Mouse (Mus musculus) stomach, postnatal 0 days (tissue): ENCODE data around the gene Taar7b. TPM values are rescaled to one million over a fixed set of nuclear protein-coding genes. Genes with fewer than 3 reads are reported as not detected.

Experiments used
- ATAC-seq: fragments of 200-750 bp; cut with Nextera tagmentation; 2 replicates; pipeline ENCODE4 v1.8.0; 2017; ENCODE audit not compliant: low FRiP score, low TSS enrichment
- DNase-seq: peaks from one replicate; pipeline ENCODE4 v3.0.0-alpha.2; 2016; ENCODE audit warnings: low spot score
- H3K27ac ChIP-seq: fragments of 300-500 bp; sonication (generic); replicated peaks from 2 replicates; pipeline ENCODE4 v1.5.1; 2014; ENCODE audit warnings: mild to moderate bottlenecking, control low read depth
- H3K27me3 ChIP-seq: fragments of 300-500 bp; sonication (generic); 2 replicates; pipeline ENCODE4 v1.6.1; 2014; ENCODE audit warnings: low read length; ENCODE audit not compliant: control insufficient read depth, insufficient read depth
- H3K36me3 ChIP-seq: fragments of 300-500 bp; sonication (generic); 2 replicates; pipeline ENCODE4 v1.6.1; 2014; ENCODE audit warnings: low read length, mixed read lengths; ENCODE audit not compliant: control insufficient read depth, insufficient read depth
- H3K4me1 ChIP-seq: fragments of 300-500 bp; sonication (generic); replicated peaks from 2 replicates; pipeline ENCODE4 v1.6.1; 2014; ENCODE audit warnings: antibody characterized with exemption; ENCODE audit not compliant: control insufficient read depth, insufficient read depth
- H3K4me2 ChIP-seq: fragments of 300-500 bp; sonication (generic); replicated peaks from 2 replicates; pipeline ENCODE4 v1.6.1; 2014; ENCODE audit warnings: low read depth, mild to moderate bottlenecking, control low read depth, moderate library complexity
- H3K4me3 ChIP-seq: fragments of 300-500 bp; sonication (generic); 2 replicates; pipeline ENCODE4 v1.5.1; 2014; ENCODE audit warnings: low read depth, low read length, control low read depth
- H3K9ac ChIP-seq: fragments of 300-500 bp; sonication (generic); 2 replicates; pipeline ENCODE4 v1.6.1; 2014; ENCODE audit warnings: mild to moderate bottlenecking, low read length, control low read depth, mixed read lengths
- H3K9me3 ChIP-seq: fragments of 300-500 bp; sonication (generic); 2 replicates; pipeline ENCODE4 v1.6.1; 2016; ENCODE audit warnings: low read length; ENCODE audit not compliant: control insufficient read depth
- CTCF ChIP-seq: IDR thresholded peaks from 2 replicates; pipeline ENCODE4 v1.5.1; 2016; ENCODE audit warnings: antibody characterized with exemption, low read depth, mild to moderate bottlenecking, moderate library complexity
- EP300 ChIP-seq: optimal IDR thresholded peaks from 2 replicates; pipeline ENCODE3; 2016; ENCODE audit warnings: antibody characterized with exemption
- WGBS: fragments of 180-500 bp; shearing (Covaris S2); extraction: QIAGEN DNeasy Blood & Tissue Kit; methylation state at CpG from one replicate; pipeline ENCODE4 v1.1.7; 2014; 5-methylcytosine and 5-hydroxymethylcytosine counted together
- polyA plus RNA-seq: library from polyadenylated mRNA; unstranded; fragments of >200 nt; fragmentation: Nextera tagmentation; extraction: Ambion mirVana; gene quantifications from 2 replicates; pipeline ENCODE4 v1.2.1, GENCODE M21; 2015

Gene Taar7b
- polyA plus RNA-seq, 1 experiment from 2014 or later = not detected

GRCm38 (mm10) chr10:23970656-23971165 lies 29.0 kb upstream of the Taar7b start, which contains the start of gene Taar5:
Gene Taar5 (plus strand): TSS chr10:23970706.
- no peak for TF ChIP-seq EP300
- no peak for TF ChIP-seq CTCF
- WGBS = 87% methylated on average over 11 of the region's 11 CpGs
- H3K4me1 ChIP-seq = no peaks in the 10 kb centered on the region

GRCm38 (mm10) chr10:23971256-23971655 lies 28.5 kb upstream of the Taar7b start:
- no peak overlapping the region for H3K4me2 ChIP-seq
- H3K9me3 ChIP-seq = no peaks in the 10 kb centered on the region
- 83% methylated on average over 5 of the region's 5 CpGs for WGBS
- no peak for DNase-seq
- no peaks in the 10 kb centered on the region for H3K4me1 ChIP-seq
- H3K4me3 ChIP-seq = no peak overlapping the region
- no peak overlapping the region for H3K9ac ChIP-seq
- ATAC-seq = no peak
- TF ChIP-seq EP300 (no peak), CTCF (no peak)
- H3K27ac ChIP-seq = no peak overlapping the region
- no peaks in the 10 kb centered on the region for H3K27me3 ChIP-seq
- H3K36me3 ChIP-seq = no peaks in the 10 kb centered on the region

More at GRCm38 (mm10) chr10:23970656-23971165, 29.0 kb upstream of the Taar7b start, which contains the start of gene Taar5:
- Histone ChIP-seq H3K9ac (no peak within 1 kb of the TSS), H3K36me3 (no peaks in the 10 kb centered on the region), H3K27me3 (no peaks in the 10 kb centered on the region), H3K9me3 (no peaks in the 10 kb centered on the region), H3K27ac (no peak within 1 kb of the TSS), H3K4me3 (no peak within 1 kb of the TSS), H3K4me2 (no peak within 1 kb of the TSS)
- no peak for DNase-seq
- ATAC-seq = no peak

DNA sequence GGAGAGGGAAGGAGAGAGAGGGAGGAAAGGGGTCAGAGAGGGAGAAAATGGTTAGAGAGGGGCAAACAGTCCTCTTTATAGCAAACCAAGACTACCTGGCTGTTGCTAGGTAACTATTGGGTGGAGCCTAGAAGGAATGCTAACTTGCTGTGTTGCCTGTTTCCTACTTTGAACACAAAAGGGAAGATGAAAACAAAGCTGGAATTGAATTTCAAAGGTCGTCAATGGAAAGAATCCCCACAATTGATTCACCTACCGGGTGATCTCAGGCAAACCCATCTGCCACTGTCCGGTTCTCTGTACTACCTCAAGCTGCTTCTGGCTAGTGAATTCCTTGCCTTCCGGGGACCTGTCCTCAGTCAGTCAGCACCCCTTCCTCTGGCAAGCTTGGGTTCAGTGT lies 21.8 kb upstream of the Taar7b start:
- WGBS = 50% methylated on average over 4 of the region's 4 CpGs
- no peaks in the 10 kb centered on the region for H3K9me3 ChIP-seq
- H3K4me2 ChIP-seq = no peak overlapping the region
- no peaks in the 10 kb centered on the region for H3K27me3 ChIP-seq
- H3K4me1 ChIP-seq = no peaks in the 10 kb centered on the region
- DNase-seq (no peak), ATAC-seq (no peak)
- no peaks in the 10 kb centered on the region for H3K36me3 ChIP-seq
- no peak overlapping the region for H3K27ac ChIP-seq
- TF ChIP-seq CTCF (no peak), EP300 (no peak)
- no peak overlapping the region for H3K4me3 ChIP-seq
- no peak overlapping the region for H3K9ac ChIP-seq

DNA sequence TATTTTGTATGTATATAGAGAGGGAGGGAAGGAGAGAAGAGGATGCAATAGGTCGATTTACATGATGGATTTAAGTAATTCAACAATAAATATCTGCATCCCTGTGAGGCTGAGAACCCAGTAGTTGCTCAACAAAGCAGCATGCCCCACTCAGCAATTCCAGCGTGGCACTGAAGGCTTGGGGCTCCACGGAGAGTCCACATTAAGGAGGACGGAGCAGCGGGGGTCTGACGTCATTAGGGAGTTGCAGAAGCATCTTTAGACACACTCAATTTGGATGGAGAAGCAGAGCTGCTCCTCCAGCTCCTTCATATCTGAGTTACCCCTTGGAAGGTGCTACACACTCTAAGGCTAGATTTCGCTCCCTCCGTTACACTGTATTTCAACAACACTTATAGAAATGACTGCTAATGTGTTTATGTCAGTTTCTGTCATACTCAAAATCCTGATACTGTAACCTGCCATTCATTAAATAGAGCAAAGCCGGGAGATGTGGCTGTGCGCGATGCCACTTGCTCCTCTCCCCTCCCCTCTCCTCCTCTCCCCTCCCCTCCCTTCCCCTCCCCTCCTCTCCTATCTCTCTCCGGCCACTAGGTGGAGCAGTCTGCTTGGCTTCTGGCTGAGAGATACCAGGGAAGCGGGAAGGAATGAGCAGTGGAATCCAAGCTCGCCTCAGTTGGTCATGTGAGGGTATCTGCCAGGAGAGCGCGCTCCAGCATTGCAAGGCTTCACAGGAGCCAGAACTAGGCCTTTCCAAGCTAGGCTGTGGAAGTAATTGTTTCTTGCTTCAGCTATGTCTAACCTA lies 20.6 kb upstream of the Taar7b start:
- H3K4me1 ChIP-seq = no peaks in the 10 kb centered on the region
- TF ChIP-seq CTCF = peak; percentile 91
- no peak for TF ChIP-seq EP300
- H3K36me3 ChIP-seq = no peaks in the 10 kb centered on the region
- H3K9me3 ChIP-seq = no peaks in the 10 kb centered on the region
- no peaks in the 10 kb centered on the region for H3K27me3 ChIP-seq
- H3K4me2 ChIP-seq = no peak overlapping the region
- 40% methylated on average over 16 of the region's 16 CpGs for WGBS
- H3K27ac ChIP-seq = no peak overlapping the region
- H3K9ac ChIP-seq = no peak overlapping the region
- no peak overlapping the region for H3K4me3 ChIP-seq
- ATAC-seq (peak; percentile 83), DNase-seq (peak; percentile 78)

GRCm38 (mm10) chr10:23985546-23985945 lies 14.2 kb upstream of the Taar7b start, which contains the start of gene Taar6:
Gene Taar6 (minus strand): TSS chr10:23985646.
- no peak for ATAC-seq
- H3K27me3 ChIP-seq = no peaks in the 10 kb centered on the region
- no peak within 1 kb of the TSS for H3K27ac ChIP-seq
- no peaks in the 10 kb centered on the region for H3K9me3 ChIP-seq
- WGBS = 69% methylated on average over 8 of the region's 8 CpGs
- no peak for DNase-seq
- no peak within 1 kb of the TSS for H3K4me2 ChIP-seq
- no peak within 1 kb of the TSS for H3K4me3 ChIP-seq
- H3K9ac ChIP-seq = no peak within 1 kb of the TSS
- TF ChIP-seq CTCF (no peak), EP300 (no peak)
- H3K36me3 ChIP-seq = no peaks in the 10 kb centered on the region
- H3K4me1 ChIP-seq = no peaks in the 10 kb centered on the region

DNA sequence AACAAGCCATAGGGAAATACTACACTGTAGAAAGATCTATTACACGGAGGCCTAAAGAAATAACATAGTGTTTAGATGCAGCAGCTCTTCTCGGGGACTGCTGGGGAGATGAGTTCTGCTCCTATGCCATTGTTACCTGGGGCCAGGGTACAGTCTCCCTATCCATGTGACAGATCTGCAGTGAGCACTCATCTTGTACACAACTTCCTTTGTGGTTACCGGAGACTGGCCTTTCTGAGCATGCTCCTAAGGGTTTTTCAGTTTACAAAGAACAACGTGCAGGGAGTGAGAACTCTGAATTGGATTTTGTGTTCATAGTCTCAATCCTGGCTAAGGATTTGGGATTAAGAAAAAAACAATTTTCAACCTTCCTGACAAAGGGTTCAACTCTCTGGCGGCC lies 13.3 kb upstream of the Taar7b start:
- 82% methylated on average over 5 of the region's 5 CpGs for WGBS
- no peak overlapping the region for H3K4me3 ChIP-seq

More for the DNA sequence above, 13.3 kb upstream of the Taar7b start:
- ATAC-seq = no peak
- Histone ChIP-seq H3K27ac (no peak overlapping the region), H3K36me3 (no peaks in the 10 kb centered on the region), H3K27me3 (no peaks in the 10 kb centered on the region), H3K9me3 (no peaks in the 10 kb centered on the region), H3K4me2 (no peak overlapping the region), H3K9ac (no peak overlapping the region), H3K4me1 (no peaks in the 10 kb centered on the region)
- no peak for DNase-seq
- no peak for TF ChIP-seq EP300
- no peak for TF ChIP-seq CTCF
